Mouse (Mus musculus) forebrain, embryonic 10.5 days (tissue): ENCODE results near the gene Fbxl17. TPM values are rescaled to one million over a fixed set of nuclear protein-coding genes. Genes with fewer than 3 reads are reported as not detected.

Experiments used
- DNase-seq: peaks from one replicate; pipeline ENCODE4 v3.0.0-alpha.2; 2017; ENCODE audit warnings: low spot score; ENCODE audit errors: extremely low spot score
- H3K27ac ChIP-seq: fragments of 300-500 bp; sonication (generic); 2 replicates; pipeline ENCODE4 v1.5.1; 2016; ENCODE audit warnings: mild to moderate bottlenecking
- H3K27me3 ChIP-seq: fragments of 300-500 bp; sonication (generic); 2 replicates; pipeline ENCODE4 v1.6.1; 2016; ENCODE audit warnings: mild to moderate bottlenecking; ENCODE audit not compliant: poor library complexity, severe bottlenecking
- H3K36me3 ChIP-seq: fragments of 300-500 bp; sonication (generic); replicated peaks from 2 replicates; pipeline ENCODE4 v1.6.1; 2016; ENCODE audit warnings: mild to moderate bottlenecking, moderate library complexity
- H3K4me1 ChIP-seq: fragments of 300-500 bp; sonication (generic); 2 replicates; pipeline ENCODE4 v1.6.1; 2016
- H3K4me3 ChIP-seq: fragments of 300-500 bp; sonication (generic); 2 replicates; pipeline ENCODE4 v1.5.1; 2016; ENCODE audit warnings: mild to moderate bottlenecking, moderate library complexity
- H3K9me3 ChIP-seq: fragments of 300-500 bp; sonication (generic); 2 replicates; pipeline ENCODE4 v1.6.1; 2016; ENCODE audit warnings: mild to moderate bottlenecking, moderate library complexity
- WGBS: fragments of 180-500 bp; shearing (Covaris S2); methylation state at CpG from one replicate; pipeline ENCODE4 v1.1.7; 2016; 5-methylcytosine and 5-hydroxymethylcytosine counted together
- polyA plus RNA-seq: library from polyadenylated mRNA; unstranded; fragments of >200 nt; fragmentation: Nextera tagmentation; extraction: Ambion mirVana; gene quantifications from 2 replicates; pipeline ENCODE4 v1.2.1, GENCODE M21; 2016

Gene Fbxl17
- polyA plus RNA-seq, 1 experiment from 2014 or later: 2.7 TPM

DNA sequence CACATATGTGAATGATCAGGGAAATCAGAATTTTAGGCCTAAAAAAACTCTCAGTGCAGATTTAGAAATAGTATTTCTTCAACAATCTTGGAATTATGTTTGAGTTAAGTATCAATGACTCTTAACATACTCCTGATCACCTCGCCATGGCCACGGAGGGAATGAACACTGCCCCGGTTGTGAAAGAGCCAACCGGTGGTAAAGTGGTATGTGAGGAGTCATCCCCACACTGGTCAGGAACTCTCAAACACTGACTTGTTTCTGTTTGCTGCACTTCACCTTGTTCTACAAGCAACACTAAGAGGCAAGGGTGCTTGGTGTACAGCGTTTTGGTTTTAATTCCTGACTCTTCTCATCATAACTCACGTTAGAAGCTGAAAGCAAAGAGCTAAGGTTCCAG, 132.3 kb downstream of the Fbxl17 start:
- Histone ChIP-seq H3K4me3 (no peak overlapping the region), H3K36me3 (no peaks in the 10 kb centered on the region), H3K9me3 (no peaks in the 10 kb centered on the region), H3K27ac (no peak overlapping the region), H3K27me3 (no peaks in the 10 kb centered on the region), H3K4me1 (peaks cover 31% of the 10 kb centered on the region)
- no peak for DNase-seq
- 94% methylated on average over 6 of the region's 6 CpGs for WGBS

DNA sequence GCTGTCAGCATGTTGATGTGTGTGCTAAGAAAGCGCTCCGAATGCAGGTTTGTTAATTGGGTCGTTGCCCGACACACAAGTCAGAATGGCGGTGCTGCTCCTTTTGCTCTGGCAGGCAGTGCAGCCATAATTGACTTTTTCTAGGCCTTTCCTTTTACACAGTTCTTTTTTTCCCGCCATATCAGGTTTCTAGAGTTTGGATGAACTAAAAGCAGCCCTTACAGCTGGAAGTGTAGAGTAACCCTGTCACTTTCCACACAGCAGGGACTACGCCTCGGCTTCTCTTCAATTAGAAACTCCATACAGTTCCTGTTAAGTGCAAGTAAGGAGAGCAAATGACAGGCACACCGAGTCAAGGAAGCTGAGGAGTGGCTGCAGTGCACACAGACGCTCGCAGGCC, 133.8 kb downstream of the Fbxl17 start:
- DNase-seq: no peak
- WGBS: 57% methylated on average over 11 of the region's 11 CpGs

GRCm38 (mm10) chr17:63364605-63365004, 135.2 kb downstream of the Fbxl17 start:
- H3K27ac ChIP-seq: no peak overlapping the region
- no peak overlapping the region for H3K4me3 ChIP-seq
- WGBS: 92% methylated on average over 7 of the region's 7 CpGs
- peaks cover 20% of the 10 kb centered on the region for H3K4me1 ChIP-seq
- DNase-seq: no peak
- H3K27me3 ChIP-seq: no peaks in the 10 kb centered on the region
- H3K9me3 ChIP-seq: no peaks in the 10 kb centered on the region
- no peaks in the 10 kb centered on the region for H3K36me3 ChIP-seq

More for the DNA sequence above, 133.8 kb downstream of the Fbxl17 start:
- H3K27me3 ChIP-seq: no peaks in the 10 kb centered on the region
- peak overlapping the region; percentile 22; the same call in 1 of the 2 replicates for H3K27ac ChIP-seq
- no peaks in the 10 kb centered on the region for H3K36me3 ChIP-seq
- peaks cover 31% of the 10 kb centered on the region for H3K4me1 ChIP-seq
- no peak overlapping the region for H3K4me3 ChIP-seq
- H3K9me3 ChIP-seq: no peaks in the 10 kb centered on the region

- 88% methylated on average over 3 of the region's 3 CpGs for WGBS
- Histone ChIP-seq H3K4me1 (peaks cover 14% of the 10 kb centered on the region), H3K27me3 (no peaks in the 10 kb centered on the region), H3K27ac (no peak overlapping the region), H3K4me3 (no peak overlapping the region), H3K9me3 (no peaks in the 10 kb centered on the region), H3K36me3 (no peaks in the 10 kb centered on the region)
- DNase-seq: no peak
These were observed 137.6 kb downstream of the Fbxl17 start for GRCm38 (mm10) chr17:63362196-63362595.

DNA sequence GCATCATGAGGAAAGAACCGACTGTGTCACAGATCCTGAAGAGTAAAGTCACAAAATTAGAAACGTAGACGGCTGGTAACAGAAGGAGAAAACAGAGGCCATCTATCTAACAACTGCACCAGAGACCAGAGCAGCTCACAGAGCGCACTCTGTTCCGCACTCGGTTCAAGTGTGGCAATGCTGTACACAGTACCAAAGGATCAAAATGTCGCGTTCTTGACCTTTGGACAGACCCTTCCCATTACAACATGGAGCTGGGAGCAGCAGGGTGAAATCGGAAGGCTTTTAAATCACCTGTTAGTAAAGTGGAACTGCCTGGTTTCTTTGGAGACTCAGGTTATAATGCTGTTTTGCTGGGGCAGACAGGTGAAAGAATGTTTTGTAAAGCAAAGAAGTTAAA, 138.1 kb downstream of the Fbxl17 start:
- DNase-seq: no peak
- Histone ChIP-seq H3K9me3 (no peaks in the 10 kb centered on the region), H3K27ac (no peak overlapping the region), H3K4me3 (no peak overlapping the region), H3K36me3 (no peaks in the 10 kb centered on the region), H3K27me3 (no peaks in the 10 kb centered on the region), H3K4me1 (peaks cover 9% of the 10 kb centered on the region)
- 93% methylated on average over 9 of the region's 9 CpGs for WGBS

- Histone ChIP-seq H3K4me1 (peaks cover 5% of the 10 kb centered on the region), H3K9me3 (no peaks in the 10 kb centered on the region), H3K27ac (no peak overlapping the region), H3K27me3 (no peaks in the 10 kb centered on the region), H3K36me3 (no peaks in the 10 kb centered on the region), H3K4me3 (no peak overlapping the region)
- no peak for DNase-seq
- WGBS: 83% methylated on average over 1 of the region's 1 CpGs
These were observed 141.0 kb downstream of the Fbxl17 start for GRCm38 (mm10) chr17:63358837-63359236.

GRCm38 (mm10) chr17:63356202-63356601, 143.6 kb downstream of the Fbxl17 start:
- H3K9me3 ChIP-seq: no peaks in the 10 kb centered on the region
- H3K27me3 ChIP-seq: no peaks in the 10 kb centered on the region
- no peaks in the 10 kb centered on the region for H3K36me3 ChIP-seq
- peaks cover 5% of the 10 kb centered on the region for H3K4me1 ChIP-seq
- 92% methylated on average over 3 of the region's 3 CpGs for WGBS
- no peak for DNase-seq
- no peak overlapping the region for H3K4me3 ChIP-seq
- H3K27ac ChIP-seq: no peak overlapping the region

DNA sequence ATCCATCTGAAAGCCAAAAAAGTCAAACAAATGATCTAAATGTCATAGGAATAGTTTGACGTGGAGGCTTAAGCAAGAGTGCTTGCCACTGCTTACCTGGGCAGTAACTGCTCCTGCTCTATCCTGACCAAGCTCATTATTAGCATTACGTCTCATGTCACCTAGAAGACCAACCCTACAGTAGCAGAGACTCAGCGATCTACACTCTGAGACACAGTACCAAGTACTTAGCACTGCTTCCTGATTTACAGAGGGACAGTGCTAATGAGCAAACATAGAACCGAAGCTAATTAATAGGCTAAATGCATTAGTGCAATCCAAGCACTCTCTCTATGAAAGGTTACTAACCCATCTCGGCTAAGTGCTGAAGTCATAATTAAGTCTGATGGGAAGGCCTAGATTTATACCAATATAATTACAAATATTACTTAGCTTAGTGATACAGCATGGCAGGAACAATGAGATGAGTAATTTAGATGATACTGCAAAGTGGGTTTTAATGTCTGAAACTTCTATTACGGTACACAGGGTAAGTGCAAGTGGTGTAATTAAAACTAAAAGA, 147.1 kb downstream of the Fbxl17 start:
- DNase-seq: no peak
- Histone ChIP-seq H3K27ac (no peak overlapping the region), H3K4me1 (peaks cover 8% of the 10 kb centered on the region; the same call in 1 of the 2 replicates), H3K27me3 (no peaks in the 10 kb centered on the region), H3K4me3 (no peak overlapping the region), H3K36me3 (peaks cover 1% of the 10 kb centered on the region), H3K9me3 (no peaks in the 10 kb centered on the region)
- 91% methylated on average over 6 of the region's 6 CpGs for WGBS

- Histone ChIP-seq H3K9me3 (no peaks in the 10 kb centered on the region), H3K36me3 (peaks cover 12% of the 10 kb centered on the region), H3K4me1 (peaks cover 8% of the 10 kb centered on the region; the same call in 1 of the 2 replicates), H3K4me3 (no peak overlapping the region), H3K27ac (no peak overlapping the region), H3K27me3 (no peaks in the 10 kb centered on the region)
- no peak for DNase-seq
- WGBS: 79% methylated on average over 2 of the region's 2 CpGs
These were observed 148.1 kb downstream of the Fbxl17 start for GRCm38 (mm10) chr17:63351682-63352081.

DNA sequence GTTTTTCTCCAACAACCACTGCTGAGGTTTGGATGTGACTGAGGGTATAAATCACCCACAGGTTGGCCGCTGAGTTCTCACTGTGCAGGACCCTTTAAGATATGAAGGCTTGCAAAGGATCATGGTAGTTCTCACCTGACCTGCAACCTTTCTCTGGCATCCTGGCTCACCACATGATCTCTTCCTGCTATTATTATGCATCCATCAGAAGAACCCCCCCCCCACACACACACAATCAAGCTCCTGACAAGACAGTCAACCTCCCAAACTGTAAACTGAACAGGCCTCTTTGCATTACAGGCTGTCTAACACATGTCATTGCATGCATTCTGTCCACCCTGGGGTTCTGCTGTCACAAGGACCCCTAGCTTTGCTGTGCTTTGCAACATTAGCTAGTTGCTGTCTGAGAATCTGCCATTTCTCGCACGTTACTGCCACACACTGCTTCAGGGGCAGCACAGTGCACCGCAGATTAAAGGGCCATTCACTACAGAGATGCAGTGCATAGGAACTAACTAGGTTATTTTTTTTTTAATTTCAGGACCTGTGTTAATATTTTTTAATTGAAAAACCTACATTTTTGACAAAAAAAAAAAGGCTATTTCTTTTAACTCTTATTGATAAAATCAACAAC, 148.8 kb downstream of the Fbxl17 start:
- DNase-seq: no peak
- Histone ChIP-seq H3K36me3 (peaks cover 16% of the 10 kb centered on the region), H3K27me3 (no peaks in the 10 kb centered on the region), H3K4me3 (no peak overlapping the region), H3K27ac (no peak overlapping the region), H3K4me1 (peaks cover 8% of the 10 kb centered on the region; the same call in 1 of the 2 replicates), H3K9me3 (no peaks in the 10 kb centered on the region)
- WGBS: 78% methylated on average over 4 of the region's 4 CpGs

- no peak overlapping the region for H3K27ac ChIP-seq
- H3K4me1 ChIP-seq: no peaks in the 10 kb centered on the region
- no peaks in the 10 kb centered on the region for H3K9me3 ChIP-seq
- no peaks in the 10 kb centered on the region for H3K27me3 ChIP-seq
- no peak for DNase-seq
- H3K4me3 ChIP-seq: no peak overlapping the region
- H3K36me3 ChIP-seq: peaks cover 16% of the 10 kb centered on the region
- 89% methylated on average over 5 of the region's 5 CpGs for WGBS
These were observed 155.7 kb downstream of the Fbxl17 start for GRCm38 (mm10) chr17:63344101-63344500.

- Histone ChIP-seq H3K36me3 (peaks cover 16% of the 10 kb centered on the region), H3K27ac (no peak overlapping the region), H3K4me3 (no peak overlapping the region), H3K9me3 (no peaks in the 10 kb centered on the region), H3K4me1 (no peaks in the 10 kb centered on the region), H3K27me3 (no peaks in the 10 kb centered on the region)
- WGBS: 92% methylated on average over 4 of the region's 4 CpGs
- DNase-seq: no peak
These were observed 156.7 kb downstream of the Fbxl17 start for GRCm38 (mm10) chr17:63343076-63343475.

GRCm38 (mm10) chr17:63342440-63342839, 157.4 kb downstream of the Fbxl17 start:
- H3K4me3 ChIP-seq: no peak overlapping the region
- DNase-seq: no peak
- H3K4me1 ChIP-seq: no peaks in the 10 kb centered on the region
- no peaks in the 10 kb centered on the region for H3K9me3 ChIP-seq
- no peak overlapping the region for H3K27ac ChIP-seq
- WGBS: 91% methylated on average over 11 of the region's 11 CpGs
- no peaks in the 10 kb centered on the region for H3K27me3 ChIP-seq
- H3K36me3 ChIP-seq: peaks cover 12% of the 10 kb centered on the region
